Mouse (Mus musculus): Measurements from ENCODE around the gene Ipo5. TPM values are rescaled to one million over a fixed set of nuclear protein-coding genes. Genes with fewer than 3 reads are reported as not detected.

Gene Ipo5
- polyA plus RNA-seq, 1 experiment from 2014 or later = 54.9 TPM

- ATAC-seq = no peak
- WGBS = 39% methylated on average over 3 of the region's 3 CpGs
- H3K4me1 ChIP-seq (ENCODE audit: control insufficient read depth, insufficient read depth, low read length) = peaks cover 16% of the 10 kb centered on the region
- H3K4me2 ChIP-seq (ENCODE audit: low read length) = no peak overlapping the region
- H3K4me3 ChIP-seq (ENCODE audit: low read depth, low read length) = no peak overlapping the region
- H3K27me3 ChIP-seq (ENCODE audit: control insufficient read depth, insufficient read depth, low read depth, low read length) = no peaks in the 10 kb centered on the region
- no peak overlapping the region for H3K9ac ChIP-seq (ENCODE audit: low read depth, low read length)
- no peaks in the 10 kb centered on the region for H3K36me3 ChIP-seq (ENCODE audit: control insufficient read depth, insufficient read depth, low read length)
- no peak overlapping the region for H3K27ac ChIP-seq (ENCODE audit: low read length)
- H3K9me3 ChIP-seq (replicated peaks; ENCODE audit: control insufficient read depth, low read length, poor library complexity, severe bottlenecking) = no peaks in the 10 kb centered on the region
Measured at GRCm38 (mm10) chr14:120909396-120909795, 1.6 kb upstream of the Ipo5 start.

GRCm38 (mm10) chr14:120910320-120910719 is 704 bp upstream of the Ipo5 start:
- Histone ChIP-seq H3K36me3 (ENCODE audit: control insufficient read depth, insufficient read depth, low read length) (no peaks in the 10 kb centered on the region), H3K9ac (ENCODE audit: low read depth, low read length) (peak overlapping the region; percentile 95), H3K9me3 (replicated peaks; ENCODE audit: control insufficient read depth, low read length, poor library complexity, severe bottlenecking) (no peaks in the 10 kb centered on the region), H3K27ac (ENCODE audit: low read length) (peak overlapping the region; percentile 83), H3K4me3 (ENCODE audit: low read depth, low read length) (peak overlapping the region; percentile 90), H3K4me1 (ENCODE audit: control insufficient read depth, insufficient read depth, low read length) (peaks cover 16% of the 10 kb centered on the region), H3K4me2 (ENCODE audit: low read length) (peak overlapping the region; percentile 80), H3K27me3 (ENCODE audit: control insufficient read depth, insufficient read depth, low read depth, low read length) (no peaks in the 10 kb centered on the region)
- peak; percentile 84 for ATAC-seq
- under 1% methylated on average over 17 of the region's 18 CpGs for WGBS

- Histone ChIP-seq H3K9ac (ENCODE audit: low read depth, low read length) (peak overlapping the region; percentile 95), H3K36me3 (ENCODE audit: control insufficient read depth, insufficient read depth, low read length) (no peaks in the 10 kb centered on the region), H3K4me1 (ENCODE audit: control insufficient read depth, insufficient read depth, low read length) (peaks cover 16% of the 10 kb centered on the region), H3K27me3 (ENCODE audit: control insufficient read depth, insufficient read depth, low read depth, low read length) (no peaks in the 10 kb centered on the region), H3K4me3 (ENCODE audit: low read depth, low read length) (peak overlapping the region; percentile 90), H3K9me3 (replicated peaks; ENCODE audit: control insufficient read depth, low read length, poor library complexity, severe bottlenecking) (no peaks in the 10 kb centered on the region), H3K27ac (ENCODE audit: low read length) (peak overlapping the region; percentile 89), H3K4me2 (ENCODE audit: low read length) (peak overlapping the region; percentile 92)
- ATAC-seq = peak; percentile 61
- under 1% methylated on average over 17 of the region's 63 CpGs for WGBS
Measured at GRCm38 (mm10) chr14:120911388-120911901, 421 bp downstream of the Ipo5 start.

- H3K36me3 ChIP-seq (ENCODE audit: control insufficient read depth, insufficient read depth, low read length) = no peaks in the 10 kb centered on the region
- H3K4me1 ChIP-seq (ENCODE audit: control insufficient read depth, insufficient read depth, low read length) = peaks cover 16% of the 10 kb centered on the region
- 3% methylated on average over 11 of the region's 11 CpGs for WGBS
- H3K27ac ChIP-seq (ENCODE audit: low read length) = no peak overlapping the region
- H3K27me3 ChIP-seq (ENCODE audit: control insufficient read depth, insufficient read depth, low read depth, low read length) = no peaks in the 10 kb centered on the region
- no peaks in the 10 kb centered on the region for H3K9me3 ChIP-seq (replicated peaks; ENCODE audit: control insufficient read depth, low read length, poor library complexity, severe bottlenecking)
- peak overlapping the region; percentile 92 for H3K4me2 ChIP-seq (ENCODE audit: low read length)
- peak overlapping the region; percentile 90 for H3K4me3 ChIP-seq (ENCODE audit: low read depth, low read length)
- ATAC-seq = no peak
- peak overlapping the region; percentile 95 for H3K9ac ChIP-seq (ENCODE audit: low read depth, low read length)
Measured at GRCm38 (mm10) chr14:120912090-120912710, 1.2 kb downstream of the Ipo5 start.

- H3K4me2 ChIP-seq (ENCODE audit: low read length) = peak overlapping the region; percentile 92
- H3K9me3 ChIP-seq (replicated peaks; ENCODE audit: control insufficient read depth, low read length, poor library complexity, severe bottlenecking) = no peaks in the 10 kb centered on the region
- no peaks in the 10 kb centered on the region for H3K36me3 ChIP-seq (ENCODE audit: control insufficient read depth, insufficient read depth, low read length)
- H3K27me3 ChIP-seq (ENCODE audit: control insufficient read depth, insufficient read depth, low read depth, low read length) = no peaks in the 10 kb centered on the region
- no peak for ATAC-seq
- WGBS = 4% methylated on average over 7 of the region's 7 CpGs
- no peak overlapping the region for H3K27ac ChIP-seq (ENCODE audit: low read length)
- 0 out of 2 replicates have a peak overlapping the region, but pooled peaks have one; percentile 11 for H3K4me3 ChIP-seq (ENCODE audit: low read depth, low read length)
- no peak overlapping the region for H3K9ac ChIP-seq (ENCODE audit: low read depth, low read length)
- H3K4me1 ChIP-seq (ENCODE audit: control insufficient read depth, insufficient read depth, low read length) = peaks cover 16% of the 10 kb centered on the region
Measured at GRCm38 (mm10) chr14:120912916-120913315, 1.9 kb downstream of the Ipo5 start.

GRCm38 (mm10) chr14:120921805-120922204 is 10.8 kb downstream of the Ipo5 start:
- WGBS = 94% methylated on average over 4 of the region's 4 CpGs
- Histone ChIP-seq H3K9ac (ENCODE audit: low read depth, low read length) (no peak overlapping the region), H3K9me3 (replicated peaks; ENCODE audit: control insufficient read depth, low read length, poor library complexity, severe bottlenecking) (no peaks in the 10 kb centered on the region), H3K4me2 (ENCODE audit: low read length) (no peak overlapping the region), H3K27me3 (ENCODE audit: control insufficient read depth, insufficient read depth, low read depth, low read length) (no peaks in the 10 kb centered on the region), H3K27ac (ENCODE audit: low read length) (no peak overlapping the region), H3K36me3 (ENCODE audit: control insufficient read depth, insufficient read depth, low read length) (peaks cover 31% of the 10 kb centered on the region), H3K4me3 (ENCODE audit: low read depth, low read length) (no peak overlapping the region), H3K4me1 (ENCODE audit: control insufficient read depth, insufficient read depth, low read length) (no peaks in the 10 kb centered on the region)
- ATAC-seq = no peak

GRCm38 (mm10) chr14:120924044-120924443 is 13.0 kb downstream of the Ipo5 start:
- WGBS = 97% methylated on average over 4 of the region's 4 CpGs
- Histone ChIP-seq H3K4me1 (ENCODE audit: control insufficient read depth, insufficient read depth, low read length) (no peaks in the 10 kb centered on the region), H3K36me3 (ENCODE audit: control insufficient read depth, insufficient read depth, low read length) (peaks cover 45% of the 10 kb centered on the region), H3K4me2 (ENCODE audit: low read length) (no peak overlapping the region), H3K27me3 (ENCODE audit: control insufficient read depth, insufficient read depth, low read depth, low read length) (no peaks in the 10 kb centered on the region), H3K27ac (ENCODE audit: low read length) (no peak overlapping the region), H3K9me3 (replicated peaks; ENCODE audit: control insufficient read depth, low read length, poor library complexity, severe bottlenecking) (no peaks in the 10 kb centered on the region), H3K9ac (ENCODE audit: low read depth, low read length) (no peak overlapping the region), H3K4me3 (ENCODE audit: low read depth, low read length) (no peak overlapping the region)
- ATAC-seq = no peak

GRCm38 (mm10) chr14:120925731-120926585 is 14.9 kb downstream of the Ipo5 start:
- 94% methylated on average over 14 of the region's 14 CpGs for WGBS
- H3K4me3 ChIP-seq (ENCODE audit: low read depth, low read length) = no peak overlapping the region
- no peak overlapping the region for H3K9ac ChIP-seq (ENCODE audit: low read depth, low read length)
- peaks cover 44% of the 10 kb centered on the region for H3K36me3 ChIP-seq (ENCODE audit: control insufficient read depth, insufficient read depth, low read length)
- H3K9me3 ChIP-seq (replicated peaks; ENCODE audit: control insufficient read depth, low read length, poor library complexity, severe bottlenecking) = no peaks in the 10 kb centered on the region
- H3K4me2 ChIP-seq (ENCODE audit: low read length) = no peak overlapping the region
- H3K4me1 ChIP-seq (ENCODE audit: control insufficient read depth, insufficient read depth, low read length) = no peaks in the 10 kb centered on the region
- H3K27me3 ChIP-seq (ENCODE audit: control insufficient read depth, insufficient read depth, low read depth, low read length) = no peaks in the 10 kb centered on the region
- ATAC-seq = no peak
- no peak overlapping the region for H3K27ac ChIP-seq (ENCODE audit: low read length)

- WGBS = 85% methylated on average over 4 of the region's 4 CpGs
- Histone ChIP-seq H3K4me2 (ENCODE audit: low read length) (no peak overlapping the region), H3K27me3 (ENCODE audit: control insufficient read depth, insufficient read depth, low read depth, low read length) (no peaks in the 10 kb centered on the region), H3K27ac (ENCODE audit: low read length) (no peak overlapping the region), H3K4me1 (ENCODE audit: control insufficient read depth, insufficient read depth, low read length) (no peaks in the 10 kb centered on the region), H3K4me3 (ENCODE audit: low read depth, low read length) (no peak overlapping the region), H3K9ac (ENCODE audit: low read depth, low read length) (no peak overlapping the region), H3K9me3 (replicated peaks; ENCODE audit: control insufficient read depth, low read length, poor library complexity, severe bottlenecking) (no peaks in the 10 kb centered on the region), H3K36me3 (ENCODE audit: control insufficient read depth, insufficient read depth, low read length) (peaks cover 48% of the 10 kb centered on the region)
- ATAC-seq = no peak
Measured at GRCm38 (mm10) chr14:120931236-120931635, 20.2 kb downstream of the Ipo5 start.

Measured in midbrain, embryonic 16.5 days (tissue).